Mouse (Mus musculus) heart, adult 2 months (tissue): ENCODE data around the gene St8sia4.

Experiments
- CTCF ChIP-seq: fragments of 200-600 bp; IDR thresholded peaks from 2 replicates; pipeline ENCODE4 v1.8.1; 2022; ENCODE audit warnings: antibody characterized with exemption, mild to moderate bottlenecking, moderate library complexity
- EP300 ChIP-seq: fragments of 200-500 bp; IDR thresholded peaks from 2 replicates; pipeline ENCODE4 v1.6.1; 2011; ENCODE audit warnings: low read depth, low read length, control low read depth; ENCODE audit not compliant: insufficient read depth
- POLR2A ChIP-seq: fragments of 200-500 bp; IDR thresholded peaks from 2 replicates; pipeline ENCODE4 v1.6.1; 2011; ENCODE audit warnings: mild to moderate bottlenecking, low read depth, low read length, control low read depth; ENCODE audit not compliant: insufficient read depth

DNA sequence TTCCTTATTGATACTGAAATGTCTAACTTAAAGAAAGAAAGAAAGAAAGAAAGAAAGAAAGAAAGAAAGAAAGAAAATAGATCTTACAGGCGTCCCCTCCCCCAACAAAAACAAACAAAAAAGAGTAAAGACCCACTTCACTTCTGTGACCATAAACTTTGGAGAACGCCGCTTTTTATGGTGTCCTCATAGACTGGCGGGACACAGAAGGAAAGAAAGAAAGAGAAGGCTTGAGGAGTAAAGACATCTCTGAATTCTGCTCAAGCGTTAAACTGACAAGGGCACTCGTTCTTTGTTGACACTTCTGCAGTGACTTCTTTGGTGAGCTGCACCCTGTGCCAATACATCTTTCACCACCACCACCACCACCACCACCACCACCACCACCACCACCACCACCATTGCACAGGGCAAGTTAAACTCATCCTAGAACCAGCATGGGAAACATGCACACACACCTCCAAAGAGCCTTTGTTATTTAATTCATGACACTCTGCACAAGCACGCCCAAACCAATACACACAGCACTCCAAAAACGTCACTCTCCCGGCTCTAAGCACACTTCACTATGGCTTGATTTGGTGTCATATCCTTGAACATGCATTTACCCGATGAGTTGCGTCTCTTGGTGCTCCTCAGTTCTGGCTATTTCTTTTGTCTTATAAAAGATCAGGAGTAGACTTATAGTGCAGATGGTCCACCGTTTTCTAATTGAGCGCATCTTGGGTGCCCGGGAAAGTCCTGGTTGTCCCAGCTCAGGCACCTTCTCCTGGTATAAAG lies 640 bp downstream of the St8sia4 start:
- no peak for TF ChIP-seq CTCF
- no peak for TF ChIP-seq POLR2A
- no peak for TF ChIP-seq EP300
